27 mouse cellular contexts compared by ENCODE assay signal in genomic region chr4:43217997-43218396, GRCm38 (mm10). TPM values are rescaled to one million over a fixed set of nuclear protein-coding genes. Genes with fewer than 3 reads are reported as not detected.
DNase-seq lines count a peak whose midpoint lies in the region; ATAC-seq and TF ChIP-seq lines count a peak whose summit lies in the region.
"Had no signal": no experiment of that assay in that cellular context is flagged by ENCODE, and none has a peak within 500 bp of the region (broad histone marks: within the 10 kb centered on the region; RNA-seq: fewer than 3 reads in every experiment).

No protein-coding gene starts in this region.

- no peaks in the 10 kb centered on the region for H3K9me3 ChIP-seq in liver, embryonic 12.5 days (replicated peaks)
- H3K9me3 ChIP-seq: G1E; heart, embryonic 12.5 days; heart, embryonic 15.5 days had no signal

- no peak for TF ChIP-seq CTCF in liver, adult 2 months (IDR thresholded peaks at IDR 0.05; ENCODE audit: low read depth, low read length)

- 84% methylated on average over 1 of the region's 1 CpGs for WGBS in liver, adult 2 months
- WGBS in liver, embryonic 12.5 days (ENCODE audit: insufficient replicate concordance): 68% methylated on average over 1 of the region's 1 CpGs

- H3K27ac ChIP-seq in liver, adult 2 months (replicated peaks; ENCODE audit: insufficient read depth, low read depth, low read length): no peak overlapping the region
- H3K27ac ChIP-seq in liver, embryonic 12.5 days: no peak overlapping the region
- H3K27ac ChIP-seq: gastrocnemius, adult 2 months; heart, embryonic 15.5 days; hindbrain, embryonic 14.5 days; hindbrain, postnatal 0 days had no signal

- no peak overlapping the region for H3K4me3 ChIP-seq in liver, adult 2 months (ENCODE audit: insufficient read depth, low read depth, low read length)
- no peak overlapping the region for H3K4me3 ChIP-seq in liver, embryonic 12.5 days
- H3K4me3 ChIP-seq: gastrocnemius, adult 2 months; heart, embryonic 12.5 days; heart, embryonic 15.5 days had no signal

- H3K4me1 ChIP-seq in liver, adult 2 months (ENCODE audit: control insufficient read depth, insufficient read depth, low read length): no peaks in the 10 kb centered on the region
- no peaks in the 10 kb centered on the region for H3K4me1 ChIP-seq in liver, embryonic 12.5 days

- no peaks in the 10 kb centered on the region for H3K27me3 ChIP-seq in liver, adult 2 months (ENCODE audit: control insufficient read depth, insufficient read depth, low read length)
- H3K27me3 ChIP-seq in liver, embryonic 12.5 days (replicated peaks): no peaks in the 10 kb centered on the region
- H3K27me3 ChIP-seq: heart, embryonic 12.5 days; heart, embryonic 15.5 days had no signal

- H3K79me2 ChIP-seq in liver, adult 2 months (ENCODE audit: control insufficient read depth, insufficient read depth, low read length): no peaks in the 10 kb centered on the region

- no peak for ATAC-seq in liver, embryonic 12.5 days
- ATAC-seq in granulocyte monocyte progenitor cell, adult 5-6 weeks (replicated peaks; ENCODE audit: poor library complexity, severe bottlenecking): peak; percentile 78
- 0 out of 2 replicates have a peak, but pooled peaks have one; percentile 22 for ATAC-seq in monocyte, adult 5-6 weeks (replicated peaks; ENCODE audit: insufficient number of reproducible peaks, low FRiP score, low TSS enrichment, poor library complexity, severe bottlenecking)
- no peak for ATAC-seq in erythroid progenitor cell, adult 5-6 weeks (replicated peaks; ENCODE audit: low FRiP score, poor library complexity, severe bottlenecking)
- ATAC-seq: activated CD4-positive, CD25-positive, alpha-beta regulatory T cell, adult 4 months; forebrain, embryonic 14.5 days; forebrain, postnatal 0 days; hindbrain, postnatal 0 days; inflammation-experienced regulatory T-cells, adult 6 months had no signal

- DNase-seq in liver, adult 2 months (ENCODE audit: extremely low read depth, low read depth, low spot score): peak; percentile 22
- peak; percentile 19 for DNase-seq in MEL-GATA-1-ER (ENCODE audit: extremely low read depth, low read depth)
- no peak for DNase-seq in right cerebral cortex, postnatal 36 days (ENCODE audit: low spot score in 2 of 2)
- DNase-seq: adrenal gland, adult 8-10 months; adrenal gland, postnatal 25 days; B cell, adult 2 months; cerebellum, adult 2 months; cerebellum, postnatal 10 days; cerebellum, postnatal 36 days; forebrain, postnatal 0 days; gastrocnemius, adult 2 months; gastrocnemius, postnatal 14 days; heart, adult 18-20 months; heart, postnatal 10 days; heart, postnatal 36 days had no signal

- no peak for TF ChIP-seq POLR2A in liver, adult 2 months (IDR thresholded peaks at IDR 0.05; ENCODE audit: extremely low read depth, insufficient read depth, low read length)

- H3K9ac ChIP-seq in liver, adult 2 months (ENCODE audit: low read depth, low read length): no peak overlapping the region
- H3K9ac ChIP-seq in liver, embryonic 12.5 days: no peak overlapping the region
- H3K9ac ChIP-seq: forebrain, postnatal 0 days; heart, embryonic 12.5 days; heart, embryonic 15.5 days; hindbrain, embryonic 14.5 days had no signal

- no peak overlapping the region for H3K4me2 ChIP-seq in liver, embryonic 12.5 days
- H3K4me2 ChIP-seq: heart, embryonic 12.5 days; heart, embryonic 15.5 days; hindbrain, embryonic 14.5 days had no signal

- H3K36me3 ChIP-seq in liver, adult 2 months (ENCODE audit: control insufficient read depth, insufficient read depth, low read length): no peaks in the 10 kb centered on the region
- H3K36me3 ChIP-seq in liver, embryonic 12.5 days: no peaks in the 10 kb centered on the region
- H3K36me3 ChIP-seq: G1E; heart, embryonic 12.5 days; heart, embryonic 15.5 days had no signal

RNA-seq across cellular contexts. Expression of gene Atp8b5, which starts 49.0 kb away (rescaled TPM):
- total RNA-seq in liver, adult 2 months (2014; rRNA removed): 0.13 and 0.28 TPM in 2 replicates
- 0.44 and 0.47 TPM in 2 replicates for polyA plus RNA-seq in liver, adult 2 months (2012; rRNA removed)
- polyA plus RNA-seq in liver, embryonic 12.5 days (2016; fragmentation: Nextera tagmentation; extraction: Ambion mirVana): 0.07 and 0.27 TPM in 2 replicates
- 0.21 TPM in 1 of 2 replicates, not detected in the other for total RNA-seq in granulocyte monocyte progenitor cell, adult 5-6 weeks (2014; fragmentation: Nextera tagmentation)
- 0.05 TPM in 1 of 2 replicates, not detected in the other for total RNA-seq in granulocyte monocyte progenitor cell, adult 5-6 weeks (2017)
- 0.19 to 0.95 TPM (median 0.53 TPM) in 3 replicates for total RNA-seq in monocyte, adult 5-6 weeks (2017)
- total RNA-seq in erythroid progenitor cell, adult 5-6 weeks (2015; ENCODE audit: low replicate concordance): not detected in 2 replicates
- total RNA-seq in erythroid progenitor cell, adult 5-6 weeks (2017; ENCODE audit: low replicate concordance): not detected in 2 replicates
- polyA plus RNA-seq: heart, embryonic 12.5 days; inflammation-experienced regulatory T-cells, adult 6 months had no signal

Comparison
In these comparisons a context has a peak if more than half of its experiments do, and no peak if none do; other contexts are left out.
1. DNase-seq: peak in liver, adult 2 months (single experiment) and MEL-GATA-1-ER (single experiment); none in right cerebral cortex, postnatal 36 days (0 of 2).
2. ATAC-seq: peak in granulocyte monocyte progenitor cell, adult 5-6 weeks (single experiment) and monocyte, adult 5-6 weeks (single experiment); none in liver, embryonic 12.5 days (single experiment) and erythroid progenitor cell, adult 5-6 weeks (single experiment).